Mouse (Mus musculus): Measurements from ENCODE around the gene Susd4. TPM values are rescaled to one million over a fixed set of nuclear protein-coding genes. Genes with fewer than 3 reads are reported as not detected.

Gene Susd4
- total and polyA plus RNA-seq, 3 experiments, result not detected

DNA sequence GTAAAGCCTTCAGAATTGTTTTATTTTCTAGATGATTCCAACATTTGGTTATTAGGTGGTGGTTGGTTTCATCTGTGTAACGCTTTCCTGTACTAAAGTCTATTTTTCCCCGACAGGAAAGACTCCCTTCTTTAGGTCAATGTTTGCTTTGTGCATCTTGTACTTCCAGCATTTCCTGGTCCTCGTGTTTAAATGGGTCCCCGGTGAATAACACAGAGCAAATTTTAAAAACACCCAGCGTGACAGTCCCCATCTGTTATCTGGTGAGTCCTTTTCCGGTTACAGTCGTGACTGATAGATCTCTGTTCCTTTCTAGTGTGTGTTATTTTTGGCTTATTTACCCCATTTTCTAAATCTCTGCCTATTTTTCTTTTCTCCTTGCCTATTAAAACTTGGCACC, 31.0 kb upstream of the Susd4 start:
- no peak overlapping the region for H3K4me3 ChIP-seq (replicated peaks in 1 of 3; ENCODE audit: low read depth in 2 of 3, low read length in 2 of 3, poor library complexity in 1 of 3)
- dilution Hi-C loops (cut with MboI; ENCODE audit: extremely low pct_ligation_motif_present, extremely low pct_unique_long_range_greater_than_20kb, low sequenced_read_pairs), result no loop called here
- TF ChIP-seq POLR2A (IDR thresholded peaks at IDR 0.05; ENCODE audit: low read depth, low read length) (no peak), ZNF384 (IDR thresholded peaks at IDR 0.05; ENCODE audit: low read depth, low read length) (no peak), EP300 (IDR thresholded peaks at IDR 0.05; ENCODE audit: low read length) (no peak), JUND (conservative IDR thresholded peaks at IDR 0.05; ENCODE audit: low read depth, low read length) (no peak), POLR2AphosphoS2 (IDR thresholded peaks at IDR 0.05; ENCODE audit: low read depth, low read length) (no peak), E2F4 (IDR thresholded peaks at IDR 0.05; ENCODE audit: insufficient replicate concordance, low read depth, low read length) (no peak)
- no peaks in the 10 kb centered on the region for H3K36me3 ChIP-seq (replicated peaks in 1 of 2; ENCODE audit: control insufficient read depth in 1 of 2, insufficient read depth in 1 of 2, low read length in 1 of 2)
- no peaks in the 10 kb centered on the region for H3K9me3 ChIP-seq (replicated peaks; ENCODE audit: low read length)
- no peak for DNase-seq (ENCODE audit: extremely low read depth)
- H3K4me2 ChIP-seq (ENCODE audit: insufficient read depth, low read depth, poor library complexity, severe bottlenecking), result 0 out of 2 replicates have a peak overlapping the region, but pooled peaks have one; percentile 9
- no peak overlapping the region for H3K27ac ChIP-seq (ENCODE audit: insufficient read depth, low read depth)
- H3K79me2 ChIP-seq (replicated peaks; ENCODE audit: control insufficient read depth, extremely low read depth, insufficient read depth, poor library complexity, severe bottlenecking), result no peaks in the 10 kb centered on the region
- peaks cover 0 to 9% of the 10 kb centered on the region in 2 experiments; a peak in 2 of 4 replicates for H3K4me1 ChIP-seq (ENCODE audit: control insufficient read depth in 1 of 2, insufficient read depth in 2 of 2)
- in situ Hi-C loops (cut with MboI; ENCODE audit: low pct_ligation_motif_present, low pct_unique_long_range_greater_than_20kb, low sequenced_read_pairs), result no loop called here
- H3K9ac ChIP-seq (ENCODE audit: insufficient read depth, low read depth), result no peak overlapping the region
- H3K27me3 ChIP-seq (replicated peaks), result no peaks in the 10 kb centered on the region

DNA sequence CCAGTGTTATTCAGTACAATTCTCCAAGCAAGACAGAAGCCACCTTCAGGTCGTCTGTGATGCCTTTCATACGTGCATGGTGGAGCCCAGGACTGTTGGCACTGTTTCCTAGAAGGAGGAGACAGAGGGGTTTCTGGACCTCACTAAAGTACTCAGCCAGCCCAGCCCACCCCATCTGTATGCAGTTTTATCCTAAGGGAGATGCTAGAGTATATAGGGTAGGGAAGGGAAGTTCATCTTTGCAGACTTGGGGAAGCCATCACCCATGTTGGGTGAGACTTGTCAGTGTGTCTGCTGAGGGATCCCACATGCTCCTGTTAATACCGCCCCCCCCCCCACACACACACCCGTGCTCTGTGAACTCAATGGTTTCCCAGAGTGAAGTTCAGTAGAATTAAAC, 27.8 kb upstream of the Susd4 start:
- TF ChIP-seq ZNF384 (IDR thresholded peaks at IDR 0.05; ENCODE audit: low read depth, low read length) (no peak), PAX5 (IDR thresholded peaks at IDR 0.05; ENCODE audit: low read length) (no peak), SMC3 (IDR thresholded peaks at IDR 0.05; ENCODE audit: low read depth, low read length) (no peak), JUND (conservative IDR thresholded peaks at IDR 0.05; ENCODE audit: low read depth, low read length) (no peak), MAX (IDR thresholded peaks at IDR 0.05; ENCODE audit: low read length) (no peak)
- H3K27ac ChIP-seq (ENCODE audit: insufficient read depth, low read depth), result no peak overlapping the region
- H3K9ac ChIP-seq (ENCODE audit: insufficient read depth, low read depth), result no peak overlapping the region
- in situ Hi-C loops (cut with MboI; ENCODE audit: low pct_ligation_motif_present, low pct_unique_long_range_greater_than_20kb, low sequenced_read_pairs) (no loop called here), dilution Hi-C loops (cut with MboI; ENCODE audit: extremely low pct_ligation_motif_present, extremely low pct_unique_long_range_greater_than_20kb, low sequenced_read_pairs) (no loop called here)
- no peak overlapping the region for H3K4me3 ChIP-seq (replicated peaks in 1 of 3; ENCODE audit: low read depth in 2 of 3, low read length in 2 of 3, poor library complexity in 1 of 3)
- no peak for DNase-seq (ENCODE audit: extremely low read depth)
- H3K27me3 ChIP-seq (replicated peaks), result no peaks in the 10 kb centered on the region
- H3K9me3 ChIP-seq (replicated peaks; ENCODE audit: low read length), result no peaks in the 10 kb centered on the region
- peaks cover 0 to 9% of the 10 kb centered on the region in 2 experiments; a peak in 2 of 4 replicates for H3K4me1 ChIP-seq (ENCODE audit: control insufficient read depth in 1 of 2, insufficient read depth in 2 of 2)
- H3K36me3 ChIP-seq (replicated peaks in 1 of 2; ENCODE audit: control insufficient read depth in 1 of 2, insufficient read depth in 1 of 2, low read length in 1 of 2), result no peaks in the 10 kb centered on the region
- H3K79me2 ChIP-seq (replicated peaks; ENCODE audit: control insufficient read depth, extremely low read depth, insufficient read depth, poor library complexity, severe bottlenecking), result no peaks in the 10 kb centered on the region
- H3K4me2 ChIP-seq (ENCODE audit: insufficient read depth, low read depth, poor library complexity, severe bottlenecking), result no peak overlapping the region

DNA sequence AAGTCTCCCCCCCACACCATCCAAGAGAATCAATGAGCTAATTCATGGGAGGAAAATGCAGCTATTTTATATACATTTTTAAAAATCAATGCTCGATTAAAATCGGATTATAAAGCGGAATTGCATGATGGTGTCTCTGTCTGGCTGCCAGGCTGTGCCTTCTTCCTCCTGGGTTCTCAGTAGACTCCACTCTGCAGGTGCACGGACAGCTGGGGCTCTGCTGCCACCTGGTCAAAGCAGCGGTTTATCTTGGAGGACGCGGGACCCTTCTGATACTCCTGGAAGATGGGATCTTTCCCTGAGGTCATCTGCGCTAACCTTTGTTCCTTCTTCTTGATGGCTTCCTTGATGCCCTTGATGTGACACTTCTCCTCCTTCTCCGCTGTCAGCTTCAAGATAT, 16.6 kb upstream of the Susd4 start:
- Histone ChIP-seq H3K27me3 (replicated peaks) (no peaks in the 10 kb centered on the region), H3K79me2 (replicated peaks; ENCODE audit: control insufficient read depth, extremely low read depth, insufficient read depth, poor library complexity, severe bottlenecking) (no peaks in the 10 kb centered on the region), H3K4me2 (ENCODE audit: insufficient read depth, low read depth, poor library complexity, severe bottlenecking) (no peak overlapping the region), H3K4me1 (ENCODE audit: control insufficient read depth in 1 of 2, insufficient read depth in 2 of 2) (no peaks in the 10 kb centered on the region), H3K4me3 (replicated peaks in 1 of 3; ENCODE audit: low read depth in 2 of 3, low read length in 2 of 3, poor library complexity in 1 of 3) (no peak overlapping the region), H3K27ac (ENCODE audit: insufficient read depth, low read depth) (no peak overlapping the region), H3K9me3 (replicated peaks; ENCODE audit: low read length) (no peaks in the 10 kb centered on the region), H3K36me3 (replicated peaks in 1 of 2; ENCODE audit: control insufficient read depth in 1 of 2, insufficient read depth in 1 of 2, low read length in 1 of 2) (no peaks in the 10 kb centered on the region), H3K9ac (ENCODE audit: insufficient read depth, low read depth) (no peak overlapping the region)
- in situ Hi-C loops (cut with MboI; ENCODE audit: low pct_ligation_motif_present, low pct_unique_long_range_greater_than_20kb, low sequenced_read_pairs) (no loop called here), dilution Hi-C loops (cut with MboI; ENCODE audit: extremely low pct_ligation_motif_present, extremely low pct_unique_long_range_greater_than_20kb, low sequenced_read_pairs) (no loop called here)
- no peak for DNase-seq (ENCODE audit: extremely low read depth)
- TF ChIP-seq HCFC1 (IDR thresholded peaks at IDR 0.05; ENCODE audit: low read depth, low read length) (no peak), USF1 (IDR thresholded peaks at IDR 0.05; ENCODE audit: low read depth, low read length) (no peak), ZC3H11A (IDR thresholded peaks at IDR 0.05; ENCODE audit: low read depth, low read length) (no peak), MAFK (IDR thresholded peaks at IDR 0.05; ENCODE audit: insufficient replicate concordance, low read length) (no peak), ELF1 (IDR thresholded peaks at IDR 0.05; ENCODE audit: low read depth, low read length) (no peak), MAX (IDR thresholded peaks at IDR 0.05; ENCODE audit: low read length) (no peak), E2F4 (IDR thresholded peaks at IDR 0.05; ENCODE audit: insufficient replicate concordance, low read depth, low read length) (no peak), ZNF384 (IDR thresholded peaks at IDR 0.05; ENCODE audit: low read depth, low read length) (no peak), BHLHE40 (IDR thresholded peaks at IDR 0.05; ENCODE audit: low read depth, low read length) (no peak), RAD21 (IDR thresholded peaks at IDR 0.05; ENCODE audit: low read depth, low read length) (no peak), POLR2AphosphoS2 (IDR thresholded peaks at IDR 0.05; ENCODE audit: low read depth, low read length) (no peak), SMC3 (IDR thresholded peaks at IDR 0.05; ENCODE audit: low read depth, low read length) (no peak), MYC (IDR thresholded peaks at IDR 0.05; ENCODE audit: low read depth, low read length) (no peak)

Measured in CH12.LX (cell line).